Mouse (Mus musculus) ES-Bruce4 (cell line): ENCODE data around the gene Zfp74.

Source experiments
- CTCF ChIP-seq: IDR thresholded peaks from one replicate; pipeline ENCODE4 v1.8.1; 2011; ENCODE audit warnings: low read depth, low read length
- POLR2A ChIP-seq: IDR thresholded peaks from one replicate; pipeline ENCODE4 v1.8.1; 2011; ENCODE audit warnings: low read length; ENCODE audit not compliant: insufficient read depth

- no peak for TF ChIP-seq POLR2A
- no peak for TF ChIP-seq CTCF
Observed at GRCm38 (mm10) chr7:29918062-29918453, 35.8 kb downstream of the Zfp74 start.
